Mouse (Mus musculus) cerebellum, adult 9-11 months (tissue): ENCODE measurements around the gene Man1a.

Experiments used
- DNase-seq: peaks from one replicate; pipeline ENCODE4 v3.0.0; 2022

Man1a gene

DNA sequence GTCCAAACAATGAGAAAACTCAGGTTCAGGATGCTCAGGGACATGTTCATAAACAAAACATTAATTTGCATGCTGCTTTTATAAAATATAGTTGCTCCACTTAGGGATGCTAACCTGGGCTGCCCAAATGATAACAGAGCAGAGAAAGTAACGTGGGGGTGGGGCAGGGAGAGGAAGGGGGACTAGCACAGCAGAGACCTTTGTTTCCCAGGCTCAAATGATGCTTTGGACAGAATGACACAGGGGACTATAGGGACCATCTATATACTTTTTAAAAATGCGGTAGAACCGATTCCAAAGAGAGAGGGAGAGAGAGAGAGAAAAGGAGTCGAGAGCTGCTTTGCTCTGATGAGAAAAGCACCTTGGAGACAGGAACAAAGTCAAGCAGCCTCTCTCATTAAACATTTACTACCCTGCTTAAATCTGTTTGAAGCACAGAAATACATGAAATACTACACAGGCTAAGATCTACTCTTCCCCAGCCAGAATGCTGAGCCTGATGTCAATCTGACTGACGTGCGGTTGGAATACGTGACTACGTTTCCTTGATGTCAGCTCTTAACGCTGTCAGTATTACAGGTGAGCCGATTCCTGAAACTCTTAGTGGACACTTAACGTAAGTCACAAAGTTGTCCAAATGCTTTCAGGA, 63.1 kb downstream of the Man1a start:
- DNase-seq, result no peak

DNA sequence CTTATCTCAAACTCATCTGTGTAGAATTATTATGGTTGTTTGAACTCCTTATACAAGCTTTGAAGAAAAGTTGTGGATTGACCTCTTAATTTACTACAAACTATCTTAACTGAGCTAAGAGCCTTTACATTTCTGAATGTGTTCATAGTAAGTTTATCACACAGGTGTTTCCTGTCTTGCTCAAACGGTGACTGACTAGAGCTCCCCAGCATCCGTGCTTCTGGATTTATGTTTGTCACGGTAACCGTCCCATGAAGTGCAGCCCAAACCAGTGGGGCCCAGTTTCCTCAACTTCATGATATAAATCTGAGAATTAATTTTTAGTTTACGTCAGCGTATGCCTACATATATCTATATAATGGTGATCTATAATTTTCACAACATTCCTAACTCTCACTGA, 67.3 kb downstream of the Man1a start:
- no peak for DNase-seq

DNA sequence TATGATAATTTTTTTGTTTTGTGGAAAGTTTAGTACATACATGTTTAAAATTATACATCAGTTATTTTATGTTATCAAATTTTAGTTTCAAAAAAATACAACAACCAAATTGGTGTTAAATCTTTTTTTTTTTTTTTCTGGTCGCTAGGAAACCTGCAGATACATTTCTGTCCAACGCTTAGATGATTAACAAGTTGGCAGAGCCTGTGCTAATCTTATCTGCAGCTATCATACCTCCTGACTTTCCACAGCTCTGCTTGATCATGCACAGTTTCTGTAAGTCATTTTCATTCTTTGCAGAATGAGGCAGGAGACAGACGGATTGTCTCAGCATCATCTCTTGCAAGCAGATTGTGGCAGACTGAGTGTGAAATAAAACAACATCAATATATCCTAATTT, 69.5 kb downstream of the Man1a start:
- DNase-seq, result no peak

DNA sequence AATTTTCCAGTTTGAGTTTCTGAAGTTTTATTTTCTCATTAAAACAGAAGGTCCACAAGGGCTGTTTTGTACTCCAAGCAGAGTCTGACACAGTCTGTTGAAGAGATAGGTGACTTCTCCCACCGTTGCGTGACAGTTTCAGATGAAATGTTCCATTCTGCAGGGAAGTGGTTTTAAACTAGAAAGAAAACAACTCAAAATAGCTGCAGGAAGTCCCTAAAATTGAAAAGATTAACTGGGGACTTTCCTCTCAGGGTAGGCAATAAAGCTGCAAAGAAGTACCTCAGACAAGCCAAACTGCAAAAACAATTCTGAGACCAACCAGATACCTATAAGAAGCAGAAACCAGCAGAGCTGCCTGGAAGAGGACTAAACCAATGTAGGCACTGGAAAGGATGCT, 70.6 kb downstream of the Man1a start:
- DNase-seq, result no peak

DNA sequence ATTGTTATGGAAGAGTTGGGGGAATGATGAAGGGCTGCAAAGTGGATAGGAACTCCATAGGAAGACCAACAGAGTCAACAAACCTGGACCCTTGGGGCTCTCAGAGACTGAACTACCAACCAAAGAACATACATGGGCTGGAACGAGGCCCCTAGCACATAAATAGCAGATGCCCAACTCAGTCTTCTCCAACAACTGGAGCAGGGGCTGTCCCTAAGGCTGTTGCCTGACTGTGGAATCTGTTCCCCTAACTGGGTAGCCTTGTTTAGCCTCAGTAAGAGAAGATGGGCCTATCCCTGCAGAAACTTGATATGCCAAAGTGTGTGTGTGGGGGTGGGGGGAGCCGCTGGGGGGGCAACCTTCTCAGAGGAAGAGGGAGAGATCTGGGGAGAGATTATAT, 73.5 kb downstream of the Man1a start:
- no peak for DNase-seq

DNA sequence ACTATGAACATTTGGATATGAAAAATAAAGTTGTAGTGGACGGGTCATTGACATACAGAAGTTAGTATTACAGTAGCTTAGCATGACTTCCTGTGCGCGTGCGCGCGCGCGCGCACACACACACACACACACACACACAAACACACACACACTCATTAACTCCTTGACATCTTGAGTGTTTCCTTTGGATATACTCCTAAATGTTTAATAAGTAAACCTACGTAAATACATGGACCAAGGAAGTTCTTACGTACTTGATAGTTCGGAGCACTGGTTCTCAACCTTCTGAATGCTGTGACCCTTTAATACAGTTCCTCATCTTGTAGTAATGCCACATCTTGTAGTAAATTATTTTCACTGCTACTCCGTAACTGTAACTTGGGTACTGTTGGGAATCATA, 79.1 kb downstream of the Man1a start:
- no peak for DNase-seq

DNA sequence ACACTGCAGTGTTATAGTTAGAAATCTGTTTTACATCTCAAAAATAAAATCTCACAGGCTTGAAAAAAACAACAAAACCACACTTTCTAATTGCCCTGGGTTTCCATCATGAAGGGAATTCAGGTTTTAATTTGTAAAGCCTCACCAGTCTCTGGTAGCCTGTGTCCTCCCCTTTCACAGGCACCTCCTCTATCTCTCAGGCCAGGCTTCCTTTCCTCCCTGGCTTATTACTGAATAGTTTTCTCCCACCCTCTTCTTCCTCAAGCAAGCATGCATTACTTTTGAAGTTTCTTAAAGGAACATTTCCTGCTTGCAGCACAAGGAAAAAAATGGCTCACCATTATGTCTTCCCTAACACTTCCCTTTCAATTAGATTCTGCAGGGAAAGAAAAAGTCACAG, 80.2 kb downstream of the Man1a start:
- DNase-seq, result no peak

DNA sequence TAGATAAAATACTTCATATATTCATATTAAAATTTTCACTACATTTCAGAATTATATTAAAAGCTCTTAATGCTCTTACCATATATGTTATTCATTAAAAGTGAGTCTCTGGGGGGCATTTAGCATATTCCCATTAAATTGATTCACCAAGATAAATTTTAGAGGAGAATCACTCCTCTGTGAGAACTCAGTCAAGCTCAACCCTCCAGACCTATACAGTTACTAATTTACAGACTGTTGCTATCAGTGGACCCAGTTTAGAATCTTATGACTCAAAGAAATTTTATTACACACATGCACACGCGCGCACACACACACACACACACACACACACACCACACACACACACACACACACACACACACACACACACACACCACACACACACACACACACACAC, 81.8 kb downstream of the Man1a start:
- DNase-seq, result no peak

DNA sequence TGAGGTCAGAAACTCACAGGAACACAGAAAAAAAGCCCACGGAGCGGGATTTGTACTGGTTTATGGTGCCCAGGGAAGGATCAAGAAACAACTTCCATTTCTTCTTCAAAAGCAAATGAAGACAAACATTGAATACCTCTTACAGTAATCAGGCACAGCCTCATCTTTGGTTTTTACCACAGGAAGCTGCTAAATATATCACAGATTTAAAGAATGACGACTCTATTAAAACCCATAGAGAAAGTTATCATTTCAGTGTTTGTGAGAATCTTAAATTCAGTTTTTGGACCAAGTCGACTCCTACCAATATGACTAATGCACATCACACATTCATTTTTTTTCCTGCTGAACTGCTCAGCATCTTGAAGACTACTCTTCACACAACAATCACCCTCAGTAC, 86.0 kb downstream of the Man1a start:
- no peak for DNase-seq

DNA sequence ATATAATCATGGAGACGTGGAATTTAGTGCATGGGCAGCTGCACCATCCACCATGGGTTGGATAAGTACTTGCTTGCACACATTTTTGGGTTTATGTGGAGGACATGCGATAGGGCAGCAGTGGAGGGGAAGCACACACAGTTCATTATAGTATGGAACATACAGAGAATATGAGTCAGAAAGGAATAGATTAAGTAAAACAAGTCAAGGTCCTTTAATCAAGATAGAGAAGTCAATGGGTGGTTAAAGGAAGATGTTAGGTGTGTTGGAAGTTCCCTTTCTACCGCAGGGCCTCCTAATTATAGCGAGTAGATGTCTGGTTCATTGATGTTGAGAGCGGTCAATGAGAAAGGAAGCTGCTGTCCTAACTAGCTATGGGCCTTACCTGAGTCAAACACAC, 91.5 kb downstream of the Man1a start:
- DNase-seq, result no peak

DNA sequence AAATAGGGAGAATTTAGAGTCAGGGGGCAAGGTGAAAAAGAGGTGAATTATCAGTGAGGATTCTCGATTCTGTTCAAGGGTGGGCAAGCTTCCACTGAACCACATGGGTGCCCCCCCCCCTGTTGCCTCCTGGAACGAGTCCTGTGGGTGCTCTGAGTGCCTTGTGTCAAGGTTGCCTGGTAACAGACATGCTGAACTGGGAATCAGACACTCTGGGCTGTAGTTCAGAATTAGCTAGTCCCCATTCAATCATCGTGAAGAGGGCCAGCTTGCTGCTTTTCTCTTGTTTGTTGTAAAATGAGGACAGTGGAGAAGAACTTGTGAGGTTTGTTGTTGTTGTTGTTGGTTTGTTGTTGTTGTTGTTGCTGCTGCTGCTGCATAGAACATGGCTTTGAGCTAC, 92.3 kb downstream of the Man1a start:
- no peak for DNase-seq

DNA sequence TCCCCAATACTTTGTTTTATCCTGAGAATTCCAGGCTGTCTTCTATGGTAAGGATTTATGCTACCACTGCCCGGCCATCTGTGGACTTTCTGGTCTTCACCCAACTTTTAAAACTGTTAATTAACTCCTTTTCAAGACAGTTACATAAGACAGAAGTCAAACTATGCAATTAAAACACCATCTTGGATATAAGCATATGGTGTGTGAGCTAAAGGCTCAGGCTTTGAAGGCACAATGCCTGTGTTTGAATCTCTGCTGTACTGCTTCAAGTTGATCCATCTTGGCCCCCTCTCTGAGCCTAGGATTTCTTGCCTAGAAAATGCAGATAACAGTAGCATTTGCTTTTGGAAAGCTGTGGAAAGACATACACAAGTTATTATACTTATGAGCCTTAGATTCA, 97.8 kb downstream of the Man1a start:
- DNase-seq, result no peak

DNA sequence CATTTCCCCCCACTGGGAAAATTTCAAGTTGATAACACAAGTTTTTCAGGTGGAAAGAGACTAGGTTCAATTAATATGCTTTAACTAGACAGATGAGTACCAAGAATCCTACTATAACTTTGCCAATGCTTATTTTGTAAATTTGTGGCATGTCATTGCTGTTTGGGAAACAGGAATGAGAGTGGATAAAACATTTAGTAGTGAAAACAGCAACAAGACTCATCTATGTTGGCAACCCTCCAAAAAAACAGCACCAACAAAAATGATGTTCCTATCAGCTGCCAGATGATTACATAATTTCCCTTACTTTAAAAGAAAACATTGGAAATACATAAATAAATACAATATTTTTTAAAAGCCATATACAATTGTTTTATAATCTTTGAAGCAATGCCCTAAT, 102.2 kb downstream of the Man1a start:
- DNase-seq, result no peak

DNA sequence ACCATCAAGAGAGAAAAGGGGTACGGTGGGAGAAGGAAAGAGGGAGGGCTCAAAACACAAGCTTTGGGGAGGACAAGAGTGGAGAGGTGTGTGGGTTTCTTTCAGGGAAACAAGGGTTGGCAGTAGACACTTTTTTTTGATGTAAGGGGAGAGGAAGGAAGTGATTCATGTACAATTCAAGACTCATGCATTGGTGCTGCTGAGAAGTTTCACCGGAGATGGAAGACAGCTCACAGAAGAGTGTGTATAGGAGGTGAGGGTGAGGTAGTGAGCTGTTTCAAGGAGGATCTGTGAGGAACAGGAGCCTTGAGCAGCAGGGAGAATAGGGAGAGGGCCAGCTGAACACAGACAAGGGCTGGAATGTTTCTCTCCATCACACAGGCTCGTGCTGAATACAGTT, 116.7 kb downstream of the Man1a start:
- DNase-seq, result no peak

DNA sequence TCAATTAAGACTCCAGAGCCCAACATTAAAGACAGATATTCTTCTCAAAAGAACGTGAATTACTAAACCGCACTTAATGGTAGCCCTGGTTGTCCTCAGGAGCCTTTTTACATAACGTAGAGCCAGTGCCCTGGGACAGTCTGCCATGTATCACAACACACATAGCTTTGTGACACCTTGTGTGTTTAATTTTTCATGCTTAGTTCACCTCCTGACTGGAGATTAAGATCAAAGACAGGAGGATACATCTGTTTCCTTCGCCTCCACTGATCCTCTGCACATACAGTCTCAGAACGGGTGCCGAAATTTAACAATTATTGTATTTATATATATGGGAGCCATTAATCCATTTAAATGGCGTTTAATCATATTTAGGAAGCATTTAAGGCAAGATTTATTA, 134.8 kb downstream of the Man1a start:
- DNase-seq, result no peak

DNA sequence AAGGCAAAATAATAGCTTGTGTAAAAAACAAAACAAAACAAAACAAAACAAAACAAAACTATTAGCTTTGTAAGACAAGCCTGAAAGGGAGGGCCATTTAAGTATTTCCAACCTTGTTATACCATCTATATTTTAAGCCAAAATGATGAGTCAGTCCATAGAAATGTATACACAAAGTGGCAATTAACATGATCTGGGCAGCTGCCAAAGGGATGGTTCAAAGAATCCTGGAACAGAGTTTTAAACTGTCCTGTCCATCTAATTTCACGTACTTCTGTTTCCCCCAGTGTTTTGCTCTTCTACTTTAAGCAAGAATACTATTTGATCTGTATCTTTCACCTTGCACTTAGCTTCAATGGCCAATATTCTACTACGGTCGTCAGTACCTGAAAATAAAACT, 138.2 kb downstream of the Man1a start:
- DNase-seq, result no peak

DNA sequence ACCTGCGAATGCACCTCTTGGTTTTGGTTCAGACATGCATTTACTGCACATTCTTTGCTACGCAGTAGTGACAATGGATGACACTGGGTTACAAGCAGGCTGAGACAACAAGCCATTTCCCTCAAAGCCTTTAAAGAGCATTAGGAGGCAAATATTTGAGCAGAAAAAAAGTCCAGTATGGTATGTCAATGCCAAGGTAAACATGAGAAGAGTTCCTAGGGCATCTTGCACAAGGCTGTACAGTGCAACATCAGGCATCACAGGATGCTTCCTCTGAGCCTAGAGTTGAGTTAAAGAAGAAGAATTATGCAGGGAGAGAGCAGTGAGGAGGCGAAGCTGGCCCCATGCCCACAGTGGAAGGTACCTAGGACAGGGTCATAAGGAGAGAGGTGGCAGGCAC, 140.3 kb downstream of the Man1a start:
- no peak for DNase-seq

DNA sequence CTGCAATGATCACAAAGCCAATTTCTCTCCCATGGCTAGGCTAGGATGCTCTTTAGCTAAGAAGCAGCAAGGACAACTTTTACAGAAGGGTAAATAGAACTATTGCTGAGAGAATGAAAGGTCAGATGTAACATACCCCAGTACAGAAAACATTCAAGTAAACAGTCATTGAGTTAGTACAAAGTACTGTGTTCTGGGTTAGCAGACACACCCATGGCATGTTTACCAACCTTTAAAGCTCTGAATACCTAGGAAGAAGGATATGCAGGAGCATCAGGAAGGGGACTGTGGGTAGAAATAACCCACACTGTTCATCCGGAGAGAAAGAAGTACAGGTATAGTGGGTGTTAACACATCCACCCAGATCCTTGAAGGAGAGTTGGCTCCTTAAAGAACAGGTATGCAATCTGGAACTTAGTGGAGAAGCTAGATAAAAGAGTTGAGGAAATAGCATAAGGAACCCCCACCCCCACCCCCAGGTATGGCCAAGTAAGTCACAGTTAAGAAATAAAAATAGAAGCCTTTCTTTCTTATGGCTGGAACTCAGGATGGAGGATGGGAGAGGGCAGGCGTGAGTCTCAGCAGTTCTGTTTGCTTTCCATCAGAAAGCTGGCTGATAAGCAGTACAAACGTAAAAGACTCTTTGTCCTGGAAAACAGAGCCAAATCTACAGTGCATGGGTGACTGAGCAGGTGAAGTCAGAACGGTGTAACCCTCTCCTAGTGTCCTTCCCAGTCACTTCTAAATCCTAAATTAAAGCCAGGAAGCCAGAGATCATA, 146.5 kb downstream of the Man1a start:
- DNase-seq, result no peak

DNA sequence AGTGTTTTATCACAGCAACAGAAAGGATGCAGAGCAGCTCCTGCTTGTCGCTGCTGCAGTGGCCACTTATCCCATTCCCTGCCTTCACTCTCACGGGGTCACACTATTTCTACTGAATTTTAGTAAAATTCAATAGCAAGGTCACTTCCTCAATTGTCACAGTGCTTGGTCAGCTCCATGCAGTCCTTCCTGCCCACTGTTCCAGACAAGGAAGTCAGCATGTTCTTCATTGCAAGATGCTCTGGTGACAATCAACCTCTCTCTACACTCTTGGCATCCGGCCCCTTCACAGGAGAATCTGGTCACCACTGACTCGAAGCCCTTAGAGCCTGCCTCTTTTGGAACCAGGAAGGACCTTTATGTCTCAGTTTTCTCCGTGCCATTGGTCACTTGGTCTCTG, 148.5 kb downstream of the Man1a start:
- DNase-seq, result no peak

DNA sequence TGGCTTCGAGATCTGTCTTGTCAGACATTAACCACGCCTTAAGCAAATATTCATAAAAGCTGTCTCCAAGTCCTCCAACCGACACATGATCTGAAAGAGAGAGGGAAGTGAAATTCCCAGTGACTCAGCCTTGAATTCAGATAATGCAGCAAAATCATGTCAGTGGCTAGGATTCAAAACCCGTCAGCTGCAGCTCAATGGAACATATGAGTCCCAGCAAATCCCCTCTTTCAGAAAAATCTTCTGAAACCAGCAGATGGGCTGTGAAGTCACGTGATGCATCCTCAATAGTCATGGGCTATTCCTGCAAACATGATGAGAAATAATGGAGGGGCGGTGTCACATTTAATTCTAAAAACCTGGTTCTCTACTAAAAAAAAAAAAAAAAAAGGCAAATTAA, 151.0 kb downstream of the Man1a start:
- no peak for DNase-seq

DNA sequence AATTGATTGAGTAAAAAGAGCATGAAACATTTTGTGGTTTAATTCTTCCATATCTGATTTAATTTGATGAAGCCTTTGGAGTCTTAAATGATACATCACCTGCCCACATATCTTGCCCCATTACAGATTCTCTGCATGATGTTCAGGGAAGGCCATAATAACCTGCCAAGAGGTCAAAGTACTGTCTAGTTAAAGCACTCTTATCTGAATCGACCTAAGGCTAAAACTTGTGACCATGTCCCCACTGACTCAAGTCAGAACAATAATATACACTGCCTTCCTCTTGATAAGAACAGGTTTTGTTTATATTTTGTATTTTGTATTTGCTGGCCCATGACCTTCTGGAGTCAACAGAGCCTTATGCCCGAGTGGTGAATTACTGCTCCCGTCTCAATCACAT, 154.2 kb downstream of the Man1a start:
- DNase-seq, result no peak

DNA sequence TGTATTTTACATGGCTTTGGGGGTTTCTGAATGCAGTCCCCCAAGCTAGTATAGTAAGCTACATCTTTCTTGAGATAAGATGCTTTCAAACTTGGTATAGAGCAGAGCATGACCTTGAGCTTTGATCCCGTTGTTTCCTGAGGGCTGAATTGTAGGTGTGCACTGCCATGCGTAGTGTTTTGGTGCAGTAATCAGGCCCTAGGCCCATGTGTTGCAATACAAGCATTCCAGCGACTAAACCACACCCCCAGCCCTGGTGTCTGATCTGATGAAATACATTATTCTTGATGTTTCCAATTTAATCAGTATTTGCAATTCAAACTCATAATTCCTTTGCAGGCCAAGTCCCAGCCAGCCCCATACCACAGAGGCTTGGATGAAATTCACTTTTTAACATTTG, 158.9 kb downstream of the Man1a start:
- DNase-seq, result no peak

DNA sequence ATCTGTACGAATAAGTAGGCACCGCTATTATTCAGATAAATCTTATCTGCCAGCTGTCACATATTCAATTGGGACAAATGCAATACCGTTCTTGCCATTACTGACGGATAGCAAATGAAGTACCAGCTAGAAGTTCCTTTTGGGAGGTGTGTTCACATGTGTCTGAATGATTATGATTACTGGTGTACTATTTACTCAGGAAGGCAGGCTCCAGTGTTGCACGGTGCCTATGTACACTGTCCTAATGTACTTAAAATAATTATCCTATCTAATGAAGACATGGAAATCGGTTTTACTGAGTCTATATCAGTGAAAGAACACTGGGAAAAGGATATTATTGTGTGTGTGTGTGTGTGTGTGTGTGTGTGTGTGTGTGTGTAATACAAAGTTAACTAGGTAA, 160.7 kb downstream of the Man1a start:
- no peak for DNase-seq

DNA sequence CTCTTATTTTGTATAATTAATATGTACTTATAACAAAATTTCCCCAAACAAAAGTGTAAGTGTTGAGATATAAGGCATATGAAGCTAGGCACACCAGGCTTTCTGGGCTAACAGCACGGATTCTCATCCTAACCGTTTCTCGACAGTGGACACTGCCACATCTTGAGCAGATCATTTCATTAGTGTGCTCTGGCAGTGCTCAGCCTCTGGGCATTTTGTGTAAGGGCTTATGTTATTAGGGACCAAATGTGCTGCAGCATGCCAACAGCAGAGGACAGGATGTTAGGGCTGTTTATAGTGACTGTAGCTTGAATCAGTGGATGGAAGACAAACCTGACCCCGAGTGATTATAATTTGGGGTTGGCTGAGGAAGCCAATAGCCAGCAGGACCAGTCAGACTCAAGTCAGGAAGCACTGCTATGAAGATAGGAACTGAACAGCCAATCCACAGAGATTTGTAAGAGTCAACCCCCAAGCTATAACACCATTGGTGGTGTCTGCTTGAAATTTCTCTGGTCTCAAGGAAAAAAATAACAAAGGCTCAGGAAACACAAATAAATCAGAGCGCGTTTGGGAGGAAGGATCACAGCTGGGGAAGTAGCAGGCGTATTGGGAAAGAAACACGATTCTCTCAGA, 161.3 kb downstream of the Man1a start:
- no peak for DNase-seq
